Mouse (Mus musculus): ENCODE measurements around the gene Tubd1. TPM values are rescaled to one million over a fixed set of nuclear protein-coding genes. Genes with fewer than 3 reads are reported as not detected.

The Tubd1 gene
- polyA plus RNA-seq, 1 experiment from 2014 or later, result 11.1 TPM

GRCm38 (mm10) chr11:86586868-86587792 is 42.3 kb downstream of the Tubd1 start:
- Histone ChIP-seq H3K9me3 (no peaks in the 10 kb centered on the region), H3K27ac (peak overlapping the region; percentile 82), H3K4me1 (peaks cover 13% of the 10 kb centered on the region), H3K36me3 (no peaks in the 10 kb centered on the region), H3K27me3 (no peaks in the 10 kb centered on the region), H3K4me2 (peak overlapping the region; percentile 37), H3K4me3 (peak overlapping the region; percentile 38), H3K9ac (peak overlapping the region; percentile 23; the same call in 1 of the 2 replicates)
- ATAC-seq (ENCODE audit: insufficient number of reproducible peaks, low FRiP score, low TSS enrichment, low read depth), result peak; percentile 84
- WGBS, result 5% methylated on average over 15 of the region's 15 CpGs

- Histone ChIP-seq H3K4me3 (no peak overlapping the region), H3K27me3 (no peaks in the 10 kb centered on the region), H3K4me2 (peak overlapping the region; percentile 37; the same call in 1 of the 2 replicates), H3K36me3 (no peaks in the 10 kb centered on the region), H3K27ac (peak overlapping the region; percentile 34; the same call in 1 of the 2 replicates), H3K4me1 (peaks cover 13% of the 10 kb centered on the region), H3K9ac (no peak overlapping the region), H3K9me3 (no peaks in the 10 kb centered on the region)
- no peak for ATAC-seq (ENCODE audit: insufficient number of reproducible peaks, low FRiP score, low TSS enrichment, low read depth)
- 40% methylated on average over 7 of the region's 7 CpGs for WGBS
Observed at GRCm38 (mm10) chr11:86587830-86588229, 43.0 kb downstream of the Tubd1 start.

GRCm38 (mm10) chr11:86588583-86589298 is 44.0 kb downstream of the Tubd1 start:
- H3K9ac ChIP-seq, result no peak overlapping the region
- H3K4me2 ChIP-seq, result no peak overlapping the region
- 88% methylated on average over 4 of the region's 4 CpGs for WGBS
- no peak for ATAC-seq (ENCODE audit: insufficient number of reproducible peaks, low FRiP score, low TSS enrichment, low read depth)
- H3K27me3 ChIP-seq, result no peaks in the 10 kb centered on the region
- H3K36me3 ChIP-seq, result no peaks in the 10 kb centered on the region
- H3K9me3 ChIP-seq, result no peaks in the 10 kb centered on the region
- H3K4me1 ChIP-seq, result peaks cover 13% of the 10 kb centered on the region
- no peak overlapping the region for H3K27ac ChIP-seq
- no peak overlapping the region for H3K4me3 ChIP-seq

GRCm38 (mm10) chr11:86590066-86590465 is 45.3 kb downstream of the Tubd1 start:
- Histone ChIP-seq H3K9ac (no peak overlapping the region), H3K9me3 (no peaks in the 10 kb centered on the region), H3K36me3 (no peaks in the 10 kb centered on the region), H3K4me2 (no peak overlapping the region), H3K4me3 (no peak overlapping the region), H3K4me1 (peaks cover 13% of the 10 kb centered on the region), H3K27me3 (no peaks in the 10 kb centered on the region), H3K27ac (no peak overlapping the region)
- no peak for ATAC-seq (ENCODE audit: insufficient number of reproducible peaks, low FRiP score, low TSS enrichment, low read depth)
- WGBS, result 78% methylated on average over 4 of the region's 4 CpGs

- Histone ChIP-seq H3K4me1 (peaks cover 13% of the 10 kb centered on the region), H3K27me3 (no peaks in the 10 kb centered on the region), H3K36me3 (no peaks in the 10 kb centered on the region), H3K4me3 (no peak overlapping the region), H3K9me3 (no peaks in the 10 kb centered on the region), H3K4me2 (no peak overlapping the region), H3K27ac (no peak overlapping the region), H3K9ac (no peak overlapping the region)
- no peak for ATAC-seq (ENCODE audit: insufficient number of reproducible peaks, low FRiP score, low TSS enrichment, low read depth)
- WGBS, result 84% methylated on average over 10 of the region's 10 CpGs
Observed at GRCm38 (mm10) chr11:86590579-86590978, 45.8 kb downstream of the Tubd1 start.

GRCm38 (mm10) chr11:86591301-86591845 is 46.6 kb downstream of the Tubd1 start:
- Histone ChIP-seq H3K4me1 (peaks cover 14% of the 10 kb centered on the region), H3K36me3 (no peaks in the 10 kb centered on the region), H3K9ac (no peak overlapping the region), H3K27ac (no peak overlapping the region), H3K4me3 (no peak overlapping the region), H3K9me3 (no peaks in the 10 kb centered on the region), H3K27me3 (no peaks in the 10 kb centered on the region), H3K4me2 (no peak overlapping the region)
- ATAC-seq (ENCODE audit: insufficient number of reproducible peaks, low FRiP score, low TSS enrichment, low read depth), result no peak
- 78% methylated on average over 4 of the region's 4 CpGs for WGBS

- no peaks in the 10 kb centered on the region for H3K36me3 ChIP-seq
- H3K9ac ChIP-seq, result no peak overlapping the region
- H3K4me2 ChIP-seq, result no peak overlapping the region
- H3K27ac ChIP-seq, result no peak overlapping the region
- no peaks in the 10 kb centered on the region for H3K9me3 ChIP-seq
- no peak overlapping the region for H3K4me3 ChIP-seq
- ATAC-seq (ENCODE audit: insufficient number of reproducible peaks, low FRiP score, low TSS enrichment, low read depth), result no peak
- H3K4me1 ChIP-seq, result peaks cover 10% of the 10 kb centered on the region
- no peaks in the 10 kb centered on the region for H3K27me3 ChIP-seq
- 81% methylated on average over 2 of the region's 2 CpGs for WGBS
Observed at GRCm38 (mm10) chr11:86591931-86592616, 47.3 kb downstream of the Tubd1 start.

- Histone ChIP-seq H3K9me3 (no peaks in the 10 kb centered on the region), H3K27me3 (no peaks in the 10 kb centered on the region), H3K4me1 (peaks cover 3% of the 10 kb centered on the region), H3K4me3 (no peak overlapping the region), H3K4me2 (no peak overlapping the region), H3K27ac (no peak overlapping the region), H3K36me3 (no peaks in the 10 kb centered on the region), H3K9ac (no peak overlapping the region)
- 32% methylated on average over 3 of the region's 3 CpGs for WGBS
- no peak for ATAC-seq (ENCODE audit: insufficient number of reproducible peaks, low FRiP score, low TSS enrichment, low read depth)
Observed at GRCm38 (mm10) chr11:86592993-86593392, 48.2 kb downstream of the Tubd1 start.

GRCm38 (mm10) chr11:86593443-86593842 is 48.7 kb downstream of the Tubd1 start:
- H3K36me3 ChIP-seq, result no peaks in the 10 kb centered on the region
- H3K4me1 ChIP-seq, result 0 out of 2 replicates have a peak, but pooled peaks cover 3% of the 10 kb centered on the region
- H3K27me3 ChIP-seq, result no peaks in the 10 kb centered on the region
- no peak overlapping the region for H3K4me2 ChIP-seq
- no peak for ATAC-seq (ENCODE audit: insufficient number of reproducible peaks, low FRiP score, low TSS enrichment, low read depth)
- H3K9me3 ChIP-seq, result no peaks in the 10 kb centered on the region
- H3K27ac ChIP-seq, result no peak overlapping the region
- H3K9ac ChIP-seq, result no peak overlapping the region
- no peak overlapping the region for H3K4me3 ChIP-seq
- 89% methylated on average over 5 of the region's 5 CpGs for WGBS

GRCm38 (mm10) chr11:86594188-86594876 is 49.5 kb downstream of the Tubd1 start:
- H3K9me3 ChIP-seq, result no peaks in the 10 kb centered on the region
- H3K4me3 ChIP-seq, result no peak overlapping the region
- no peak overlapping the region for H3K9ac ChIP-seq
- ATAC-seq (ENCODE audit: insufficient number of reproducible peaks, low FRiP score, low TSS enrichment, low read depth), result no peak
- H3K4me1 ChIP-seq, result 0 out of 2 replicates have a peak, but pooled peaks cover 3% of the 10 kb centered on the region
- H3K27me3 ChIP-seq, result no peaks in the 10 kb centered on the region
- no peaks in the 10 kb centered on the region for H3K36me3 ChIP-seq
- H3K4me2 ChIP-seq, result no peak overlapping the region
- WGBS, result 82% methylated on average over 6 of the region's 6 CpGs
- H3K27ac ChIP-seq, result no peak overlapping the region

GRCm38 (mm10) chr11:86595366-86595765 is 50.6 kb downstream of the Tubd1 start:
- H3K27me3 ChIP-seq, result no peaks in the 10 kb centered on the region
- WGBS, result 93% methylated on average over 6 of the region's 6 CpGs
- H3K27ac ChIP-seq, result no peak overlapping the region

More at GRCm38 (mm10) chr11:86595366-86595765, 50.6 kb downstream of the Tubd1 start:
- Histone ChIP-seq H3K4me3 (no peak overlapping the region), H3K4me2 (no peak overlapping the region), H3K36me3 (no peaks in the 10 kb centered on the region), H3K9ac (no peak overlapping the region), H3K4me1 (0 out of 2 replicates have a peak, but pooled peaks cover 3% of the 10 kb centered on the region), H3K9me3 (no peaks in the 10 kb centered on the region)
- ATAC-seq (ENCODE audit: insufficient number of reproducible peaks, low FRiP score, low TSS enrichment, low read depth), result no peak

Measured in limb, embryonic 15.5 days (tissue).